Mouse (Mus musculus): ENCODE measurements at regions not wholly inside any gene's neighbourhood (a gene's known extent, or its start where the extent isn't known, plus 50 kb on each side); places are given as distances from the start of the nearest gene placed in this dataset.
"Not testable (repeated sequence)": the region's sequence is repeated elsewhere in the genome, so short reads cannot be mapped to it uniquely, and the experiment has no call there.

GRCm38 (mm10) chr12:15124179-15124578, 692.5 kb downstream of the Trib2 start:
- DNase-seq (ENCODE audit: extremely low read depth, low read depth), result no peak

- no peak for DNase-seq (ENCODE audit: extremely low read depth, low read depth)
Measured at GRCm38 (mm10) chr12:15122586-15123212, 694.0 kb downstream of the Trib2 start.

GRCm38 (mm10) chr12:15115556-15115955, 701.2 kb downstream of the Trib2 start:
- no peak for DNase-seq (ENCODE audit: extremely low read depth, low read depth)

GRCm38 (mm10) chr12:15114793-15115192, 701.9 kb downstream of the Trib2 start:
- no peak for DNase-seq (ENCODE audit: extremely low read depth, low read depth)

- no peak for DNase-seq (ENCODE audit: extremely low read depth, low read depth)
Measured at GRCm38 (mm10) chr12:15111049-15111448, 705.7 kb downstream of the Trib2 start.

GRCm38 (mm10) chr12:15104876-15105275, 711.8 kb downstream of the Trib2 start:
- DNase-seq (ENCODE audit: extremely low read depth, low read depth), result no peak

- DNase-seq (ENCODE audit: extremely low read depth, low read depth), result no peak
Measured at GRCm38 (mm10) chr12:15078615-15079014, 738.1 kb downstream of the Trib2 start.

GRCm38 (mm10) chr12:15064351-15064750, 752.4 kb downstream of the Trib2 start:
- no peak for DNase-seq (ENCODE audit: extremely low read depth, low read depth)

GRCm38 (mm10) chr12:15051387-15051786, 765.3 kb downstream of the Trib2 start:
- DNase-seq (ENCODE audit: extremely low read depth, low read depth), result no peak

- no peak for DNase-seq (ENCODE audit: extremely low read depth, low read depth)
Measured at GRCm38 (mm10) chr12:15043264-15043663, 773.5 kb downstream of the Trib2 start.

GRCm38 (mm10) chr12:15011091-15011490, 805.6 kb downstream of the Trib2 start:
- no peak for DNase-seq (ENCODE audit: extremely low read depth, low read depth)

GRCm38 (mm10) chr12:15002401-15002800, 814.3 kb downstream of the Trib2 start:
- DNase-seq (ENCODE audit: extremely low read depth, low read depth), result not testable (repeated sequence)
